Mouse (Mus musculus) forebrain, embryonic 12.5 days (tissue): ENCODE results near the gene Nrsn2. TPM values are rescaled to one million over a fixed set of nuclear protein-coding genes. Genes with fewer than 3 reads are reported as not detected.
"Not testable (repeated sequence)": the region's sequence is repeated elsewhere in the genome, so short reads cannot be mapped to it uniquely, and the experiment has no call there.

Source experiments
- ATAC-seq: fragments of 200-750 bp; cut with Nextera tagmentation; 2 replicates; pipeline ENCODE4 v1.8.0; 2017; ENCODE audit warnings: moderate TSS enrichment; ENCODE audit not compliant: low FRiP score
- H3K27ac ChIP-seq: fragments of 300-500 bp; sonication (generic); 2 replicates; pipeline ENCODE4 v1.5.1; 2016; ENCODE audit warnings: mild to moderate bottlenecking
- H3K27me3 ChIP-seq: fragments of 300-500 bp; sonication (generic); 2 replicates; pipeline ENCODE4 v1.6.1; 2016; ENCODE audit warnings: mild to moderate bottlenecking
- H3K36me3 ChIP-seq: fragments of 300-500 bp; sonication (generic); replicated peaks from 2 replicates; pipeline ENCODE4 v1.6.1; 2016; ENCODE audit warnings: mild to moderate bottlenecking
- H3K4me1 ChIP-seq: fragments of 300-500 bp; sonication (generic); 2 replicates; pipeline ENCODE4 v1.6.1; 2016
- H3K4me2 ChIP-seq: fragments of 300-500 bp; sonication (generic); 2 replicates; pipeline ENCODE4 v1.6.1; 2016; ENCODE audit warnings: mild to moderate bottlenecking, moderate library complexity
- H3K4me3 ChIP-seq: fragments of 300-500 bp; sonication (generic); replicated peaks from 2 replicates; pipeline ENCODE4 v1.5.1; 2016; ENCODE audit warnings: mild to moderate bottlenecking
- H3K9ac ChIP-seq: fragments of 300-500 bp; sonication (generic); 2 replicates; pipeline ENCODE4 v1.6.1; 2016; ENCODE audit warnings: mild to moderate bottlenecking
- H3K9me3 ChIP-seq: fragments of 300-500 bp; sonication (generic); 2 replicates; pipeline ENCODE4 v1.6.1; 2016
- WGBS: fragments of 180-500 bp; shearing (Covaris S2); methylation state at CpG from one replicate; pipeline ENCODE4 v1.1.7; 2016; 5-methylcytosine and 5-hydroxymethylcytosine counted together
- polyA plus RNA-seq: library from polyadenylated mRNA; unstranded; fragments of >200 nt; fragmentation: Nextera tagmentation; extraction: Ambion mirVana; gene quantifications from 2 replicates; pipeline ENCODE4 v1.2.1, GENCODE M21; 2016

Gene Nrsn2
- polyA plus RNA-seq, 1 experiment from 2014 or later = 11.1 TPM

- Histone ChIP-seq H3K27ac (no peak overlapping the region), H3K4me2 (no peak overlapping the region), H3K4me1 (peaks cover 27% of the 10 kb centered on the region), H3K27me3 (peaks cover 7% of the 10 kb centered on the region; the same call in 1 of the 2 replicates), H3K36me3 (no peaks in the 10 kb centered on the region), H3K4me3 (no peak overlapping the region), H3K9me3 (no peaks in the 10 kb centered on the region), H3K9ac (no peak overlapping the region)
- WGBS = 83% methylated on average over 9 of the region's 9 CpGs
- no peak for ATAC-seq
Observed at GRCm38 (mm10) chr2:152373547-152373946, 2.9 kb downstream of the Nrsn2 start.

GRCm38 (mm10) chr2:152372661-152373060 lies 3.8 kb downstream of the Nrsn2 start:
- Histone ChIP-seq H3K27ac (no peak overlapping the region), H3K27me3 (peaks cover 13% of the 10 kb centered on the region; the same call in 1 of the 2 replicates), H3K9ac (no peak overlapping the region), H3K9me3 (no peaks in the 10 kb centered on the region), H3K36me3 (no peaks in the 10 kb centered on the region), H3K4me1 (peaks cover 27% of the 10 kb centered on the region), H3K4me2 (no peak overlapping the region), H3K4me3 (no peak overlapping the region)
- WGBS = 71% methylated on average over 4 of the region's 4 CpGs
- no peak for ATAC-seq

- H3K9me3 ChIP-seq = no peaks in the 10 kb centered on the region
- H3K4me1 ChIP-seq = peaks cover 27% of the 10 kb centered on the region
- peaks cover 13% of the 10 kb centered on the region; the same call in 1 of the 2 replicates for H3K27me3 ChIP-seq
- 72% methylated on average over 7 of the region's 7 CpGs for WGBS
- H3K9ac ChIP-seq = no peak overlapping the region
- no peak overlapping the region for H3K27ac ChIP-seq
- no peak for ATAC-seq
- no peaks in the 10 kb centered on the region for H3K36me3 ChIP-seq
- no peak overlapping the region for H3K4me3 ChIP-seq
- H3K4me2 ChIP-seq = no peak overlapping the region
Observed at GRCm38 (mm10) chr2:152372104-152372503, 4.3 kb downstream of the Nrsn2 start.

- 28% methylated on average over 14 of the region's 14 CpGs for WGBS
- ATAC-seq = peak; percentile 44; the same call in 1 of the 2 replicates
Observed at GRCm38 (mm10) chr2:152368532-152369140, 7.8 kb downstream of the Nrsn2 start.

GRCm38 (mm10) chr2:152367917-152368316 lies 8.5 kb downstream of the Nrsn2 start:
- H3K4me3 ChIP-seq = no peak overlapping the region
- H3K36me3 ChIP-seq = no peaks in the 10 kb centered on the region
- ATAC-seq = no peak
- H3K4me1 ChIP-seq = peaks cover 5% of the 10 kb centered on the region; the same call in 1 of the 2 replicates
- 86% methylated on average over 5 of the region's 5 CpGs for WGBS
- H3K9ac ChIP-seq = no peak overlapping the region
- no peak overlapping the region for H3K4me2 ChIP-seq
- no peaks in the 10 kb centered on the region for H3K9me3 ChIP-seq
- H3K27me3 ChIP-seq = 0 out of 2 replicates have a peak, but pooled peaks cover 5% of the 10 kb centered on the region
- no peak overlapping the region for H3K27ac ChIP-seq

More at GRCm38 (mm10) chr2:152368532-152369140, 7.8 kb downstream of the Nrsn2 start:
- Histone ChIP-seq H3K27me3 (0 out of 2 replicates have a peak, but pooled peaks cover 5% of the 10 kb centered on the region), H3K4me1 (peaks cover 4% of the 10 kb centered on the region; the same call in 1 of the 2 replicates), H3K27ac (no peak overlapping the region), H3K9ac (no peak overlapping the region), H3K4me3 (no peak overlapping the region), H3K36me3 (no peaks in the 10 kb centered on the region), H3K9me3 (no peaks in the 10 kb centered on the region), H3K4me2 (peak overlapping the region; percentile 31; the same call in 1 of the 2 replicates)

- Histone ChIP-seq H3K9ac (no peak overlapping the region; the same call in 1 of the 2 replicates), H3K4me1 (peaks cover 5% of the 10 kb centered on the region; the same call in 1 of the 2 replicates), H3K27ac (peak overlapping the region; percentile 74), H3K27me3 (0 out of 2 replicates have a peak, but pooled peaks cover 8% of the 10 kb centered on the region), H3K9me3 (no peaks in the 10 kb centered on the region), H3K4me3 (peak overlapping the region; percentile 4), H3K4me2 (peak overlapping the region; percentile 38), H3K36me3 (no peaks in the 10 kb centered on the region)
- peak; percentile 69 for ATAC-seq
- 11% methylated on average over 17 of the region's 17 CpGs for WGBS
Observed at GRCm38 (mm10) chr2:152363245-152364147, 12.9 kb downstream of the Nrsn2 start.

GRCm38 (mm10) chr2:152361193-152361592 lies 15.2 kb downstream of the Nrsn2 start:
- 0 out of 2 replicates have a peak, but pooled peaks cover 3% of the 10 kb centered on the region for H3K27me3 ChIP-seq
- no peak overlapping the region for H3K9ac ChIP-seq
- H3K27ac ChIP-seq = no peak overlapping the region
- H3K4me2 ChIP-seq = no peak overlapping the region
- H3K36me3 ChIP-seq = no peaks in the 10 kb centered on the region
- WGBS = 87% methylated on average over 8 of the region's 8 CpGs
- H3K4me1 ChIP-seq = peaks cover 5% of the 10 kb centered on the region; the same call in 1 of the 2 replicates
- H3K4me3 ChIP-seq = no peak overlapping the region
- H3K9me3 ChIP-seq = no peaks in the 10 kb centered on the region
- no peak for ATAC-seq

GRCm38 (mm10) chr2:152360271-152360775 lies 16.1 kb downstream of the Nrsn2 start:
- Histone ChIP-seq H3K9me3 (no peaks in the 10 kb centered on the region), H3K27ac (no peak overlapping the region), H3K4me3 (no peak overlapping the region), H3K9ac (no peak overlapping the region), H3K4me2 (no peak overlapping the region), H3K27me3 (0 out of 2 replicates have a peak, but pooled peaks cover 3% of the 10 kb centered on the region), H3K36me3 (no peaks in the 10 kb centered on the region), H3K4me1 (peaks cover 5% of the 10 kb centered on the region; the same call in 1 of the 2 replicates)
- ATAC-seq = no peak
- 57% methylated on average over 7 of the region's 7 CpGs for WGBS

GRCm38 (mm10) chr2:152359616-152360015 lies 16.8 kb downstream of the Nrsn2 start:
- WGBS = 82% methylated on average over 5 of the region's 5 CpGs
- Histone ChIP-seq H3K36me3 (no peaks in the 10 kb centered on the region), H3K27ac (no peak overlapping the region), H3K4me1 (peaks cover 5% of the 10 kb centered on the region; the same call in 1 of the 2 replicates), H3K9me3 (no peaks in the 10 kb centered on the region), H3K9ac (no peak overlapping the region), H3K4me2 (no peak overlapping the region), H3K27me3 (0 out of 2 replicates have a peak, but pooled peaks cover 3% of the 10 kb centered on the region), H3K4me3 (no peak overlapping the region)
- no peak for ATAC-seq

- WGBS = 78% methylated on average over 5 of the region's 5 CpGs
- not testable (repeated sequence) for H3K4me3 ChIP-seq, H3K9ac ChIP-seq, H3K27ac ChIP-seq, H3K36me3 ChIP-seq, H3K9me3 ChIP-seq, H3K27me3 ChIP-seq, ATAC-seq, H3K4me1 ChIP-seq, H3K4me2 ChIP-seq
Observed at GRCm38 (mm10) chr2:152358977-152359376, 17.5 kb downstream of the Nrsn2 start.

- no peaks in the 10 kb centered on the region for H3K36me3 ChIP-seq
- no peak overlapping the region for H3K4me2 ChIP-seq
- H3K27ac ChIP-seq = no peak overlapping the region
- 92% methylated on average over 3 of the region's 3 CpGs for WGBS
- no peak overlapping the region for H3K9ac ChIP-seq
- no peaks in the 10 kb centered on the region for H3K9me3 ChIP-seq
- no peaks in the 10 kb centered on the region; the same call in 1 of the 2 replicates for H3K4me1 ChIP-seq
- no peak overlapping the region for H3K4me3 ChIP-seq
- no peak for ATAC-seq
- 0 out of 2 replicates have a peak, but pooled peaks cover 3% of the 10 kb centered on the region for H3K27me3 ChIP-seq
Observed at GRCm38 (mm10) chr2:152357254-152357653, 19.2 kb downstream of the Nrsn2 start.
